Mouse (Mus musculus): ENCODE results near the gene 5330417H12Rik. TPM values are rescaled to one million over a fixed set of nuclear protein-coding genes. Genes with fewer than 3 reads are reported as not detected.
A peak's percentile ranks its signal among the peaks of the same experiment; 100 is the strongest.

The 5330417H12Rik gene
- total RNA-seq, 2 experiments from 2014 or later = not detected

GRCm38 (mm10) chr7:107628383-107628782 lies 3.4 kb upstream of the 5330417H12Rik start:
- no peak for DNase-seq (ENCODE audit: low spot score in 2 of 2)

- no peak for DNase-seq (ENCODE audit: low spot score in 2 of 2)
These were observed 820 bp upstream of the 5330417H12Rik start for GRCm38 (mm10) chr7:107625781-107626180.

GRCm38 (mm10) chr7:107624432-107624831 lies 529 bp downstream of the 5330417H12Rik start:
- no peak for DNase-seq (ENCODE audit: low spot score in 2 of 2)

DNA sequence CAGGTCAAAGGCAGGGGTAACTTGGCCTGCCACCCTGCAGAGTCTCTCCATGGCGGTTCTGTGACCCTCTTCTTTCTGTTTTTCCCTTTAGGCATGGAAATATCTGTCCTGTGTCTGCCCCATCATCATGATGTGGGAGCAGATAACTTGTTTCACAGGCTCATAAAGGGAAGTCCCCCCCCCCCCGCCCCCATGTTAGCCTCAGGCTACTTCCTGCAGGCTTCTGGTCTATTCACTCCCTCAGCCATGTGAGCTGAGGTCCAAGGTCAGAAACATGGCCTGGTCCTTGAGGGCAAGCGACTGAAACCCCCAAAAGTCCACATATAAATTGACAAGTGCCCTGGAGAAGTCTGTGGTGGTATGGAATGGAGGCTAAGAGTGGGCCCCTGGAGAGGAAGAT lies 4.8 kb downstream of the 5330417H12Rik start:
- DNase-seq (ENCODE audit: low spot score in 2 of 2) = no peak

DNA sequence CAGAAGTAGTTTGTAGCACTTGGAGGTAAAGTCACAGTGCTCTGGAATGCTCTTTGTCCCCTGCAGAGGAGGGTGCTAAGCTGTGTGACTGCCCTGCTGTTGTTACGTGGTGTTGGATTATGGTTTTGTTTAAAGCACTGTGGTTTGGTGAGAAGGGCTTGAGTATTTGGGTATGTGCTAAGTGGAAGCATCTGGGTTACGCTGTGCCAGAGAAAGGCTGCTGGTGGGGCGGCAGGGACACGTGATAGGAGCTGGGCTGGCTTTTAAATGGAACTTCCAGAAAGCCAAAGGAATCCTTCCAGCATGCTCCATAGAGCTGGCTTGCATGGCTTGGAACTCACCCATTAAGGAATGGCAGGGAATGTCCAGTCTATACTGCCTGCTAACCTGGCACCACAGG lies 5.7 kb downstream of the 5330417H12Rik start:
- no peak for DNase-seq (ENCODE audit: low spot score in 2 of 2)

DNA sequence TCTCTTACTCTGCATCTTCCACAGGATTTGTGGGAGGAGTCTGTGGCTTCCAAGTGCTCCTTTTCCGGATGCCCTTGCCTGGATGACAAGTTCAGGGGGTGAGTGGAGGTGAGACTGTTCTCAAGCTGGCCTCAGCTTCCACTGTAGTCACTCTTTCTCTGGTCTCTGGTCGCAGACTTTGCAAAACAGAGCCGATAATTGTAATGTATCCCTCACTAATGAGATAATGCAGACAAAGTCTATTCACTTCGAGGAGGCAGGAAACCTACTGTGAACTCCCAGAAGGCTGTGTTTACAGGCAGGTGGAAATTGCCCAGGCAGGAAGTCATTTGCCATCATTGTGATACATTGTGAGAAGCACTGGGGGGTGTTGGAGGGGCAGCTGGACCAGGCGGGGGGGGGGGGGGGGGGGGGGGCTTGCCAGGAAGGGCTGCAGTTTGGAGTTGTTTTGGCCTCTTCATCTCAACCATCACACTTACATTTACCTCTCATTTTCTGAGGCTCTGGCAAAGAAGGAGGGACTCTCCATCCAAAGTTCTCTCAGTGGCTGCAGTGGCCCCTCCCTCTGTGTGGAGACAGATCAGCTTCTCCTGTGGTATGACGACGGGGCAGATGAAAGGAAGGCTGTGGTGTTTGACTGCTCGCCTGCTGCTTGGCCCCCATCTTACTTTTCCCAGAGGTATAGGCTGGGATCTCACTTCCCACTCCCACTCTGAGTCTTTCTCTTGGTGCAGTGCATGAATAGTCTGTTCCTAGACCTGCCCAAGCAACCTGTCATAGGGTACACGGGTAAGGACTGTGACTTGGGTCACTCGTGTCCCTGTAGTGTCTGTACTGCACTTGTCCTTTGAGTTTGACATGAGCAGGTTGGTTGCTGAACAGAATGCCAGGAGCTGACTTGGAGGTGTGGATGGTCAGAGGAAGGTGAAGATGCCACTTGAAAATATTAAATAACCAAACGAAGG lies 6.7 kb downstream of the 5330417H12Rik start:
- DNase-seq (ENCODE audit: low spot score in 2 of 2) = no peak

DNA sequence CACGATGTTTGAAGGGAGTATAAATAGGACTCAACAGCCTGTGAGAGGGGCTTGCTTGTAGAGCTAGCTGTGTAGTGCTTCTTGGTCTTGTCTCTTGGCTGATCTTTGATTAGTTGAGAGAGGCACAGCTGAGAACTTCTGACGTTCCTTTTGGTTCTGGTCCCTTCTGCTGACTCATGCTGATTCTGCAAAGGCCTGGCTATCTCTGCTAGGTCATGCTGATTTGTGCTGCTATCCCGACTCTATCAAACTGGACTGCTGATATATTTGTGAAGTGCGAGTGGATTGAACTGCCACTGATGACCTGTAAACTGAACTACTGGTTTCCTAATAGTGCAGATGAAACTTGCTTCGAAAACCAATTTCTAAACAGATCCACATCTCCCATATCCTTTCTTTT lies 14.1 kb downstream of the 5330417H12Rik start:
- DNase-seq (ENCODE audit: low spot score in 2 of 2) = no peak

DNA sequence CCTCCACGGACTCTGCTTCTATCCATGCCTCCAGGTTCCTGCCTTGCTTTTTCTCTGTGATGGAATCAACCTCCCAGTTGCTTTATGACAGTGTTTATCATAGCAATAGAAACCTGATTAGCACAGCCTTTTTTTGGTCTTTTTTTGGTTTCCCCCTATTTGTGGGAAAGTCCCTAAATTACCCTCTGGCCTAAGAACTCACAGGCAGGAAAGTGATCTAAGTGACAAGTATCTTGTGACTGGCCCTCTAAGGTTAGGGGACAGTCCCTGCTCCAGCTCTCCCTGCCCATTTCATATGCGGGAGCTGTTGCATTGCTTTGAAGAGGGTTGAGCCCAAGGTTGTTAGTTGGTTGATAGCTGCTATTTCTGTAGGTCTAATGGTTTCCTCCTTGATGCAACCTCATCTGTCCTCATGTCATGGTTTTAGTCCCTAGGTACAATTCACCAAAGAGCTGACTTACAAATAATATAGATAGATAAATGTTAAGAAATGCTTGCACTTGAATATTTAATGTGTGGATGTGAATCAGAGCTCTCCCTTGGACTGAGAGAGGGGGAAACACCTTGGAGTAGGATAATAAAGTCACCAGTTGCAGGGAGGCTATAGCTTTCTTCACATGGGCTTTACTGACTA lies 15.2 kb downstream of the 5330417H12Rik start:
- DNase-seq (ENCODE audit: low spot score in 2 of 2) = no peak

GRCm38 (mm10) chr7:107607766-107608165 lies 17.2 kb downstream of the 5330417H12Rik start:
- no peak for DNase-seq (ENCODE audit: low spot score in 2 of 2)

DNA sequence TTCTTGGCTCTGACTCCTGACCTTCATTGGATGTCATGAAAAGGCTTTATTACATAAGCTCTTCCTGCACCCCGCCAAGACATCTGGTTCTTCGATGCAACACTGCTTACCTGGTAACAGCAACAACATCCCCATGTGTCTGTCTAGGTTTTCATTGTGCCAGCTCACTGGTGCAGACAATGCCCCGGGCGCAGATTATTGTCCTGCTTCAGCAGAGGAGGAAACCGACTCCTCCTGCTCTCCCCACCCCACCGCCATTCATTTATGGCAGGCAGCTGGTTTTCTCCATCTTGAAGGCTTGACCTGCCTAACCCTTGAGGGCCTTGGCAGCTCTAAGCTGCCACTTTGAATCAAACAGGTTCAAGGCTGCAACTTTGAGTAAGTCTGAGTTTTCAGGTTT lies 22.0 kb downstream of the 5330417H12Rik start:
- DNase-seq (ENCODE audit: low spot score in 2 of 2) = no peak

GRCm38 (mm10) chr7:107602505-107602904 lies 22.5 kb downstream of the 5330417H12Rik start:
- no peak for DNase-seq (ENCODE audit: low spot score in 2 of 2)

GRCm38 (mm10) chr7:107600651-107601050 lies 24.3 kb downstream of the 5330417H12Rik start:
- no peak for DNase-seq (ENCODE audit: low spot score in 2 of 2)

GRCm38 (mm10) chr7:107597956-107598355 lies 27.0 kb downstream of the 5330417H12Rik start:
- no peak for DNase-seq (ENCODE audit: low spot score in 2 of 2)

GRCm38 (mm10) chr7:107596753-107597152 lies 28.2 kb downstream of the 5330417H12Rik start:
- no peak for DNase-seq (ENCODE audit: low spot score in 2 of 2)

- no peak for DNase-seq (ENCODE audit: low spot score in 2 of 2)
These were observed 29.5 kb downstream of the 5330417H12Rik start for GRCm38 (mm10) chr7:107595426-107595825.

GRCm38 (mm10) chr7:107594857-107595402 lies 30.0 kb downstream of the 5330417H12Rik start, which contains the start of gene Ppfibp2:
Gene Ppfibp2 (plus strand): TSS chr7:107595207.
- DNase-seq (ENCODE audit: low spot score in 2 of 2) = peak; percentile 85 to 89

- peak; percentile 39 to 61 for DNase-seq (ENCODE audit: low spot score in 2 of 2)
These were observed 30.6 kb downstream of the 5330417H12Rik start for GRCm38 (mm10) chr7:107594325-107594856.

GRCm38 (mm10) chr7:107593904-107594303 lies 31.1 kb downstream of the 5330417H12Rik start:
- no peak for DNase-seq (ENCODE audit: low spot score in 2 of 2)

DNA sequence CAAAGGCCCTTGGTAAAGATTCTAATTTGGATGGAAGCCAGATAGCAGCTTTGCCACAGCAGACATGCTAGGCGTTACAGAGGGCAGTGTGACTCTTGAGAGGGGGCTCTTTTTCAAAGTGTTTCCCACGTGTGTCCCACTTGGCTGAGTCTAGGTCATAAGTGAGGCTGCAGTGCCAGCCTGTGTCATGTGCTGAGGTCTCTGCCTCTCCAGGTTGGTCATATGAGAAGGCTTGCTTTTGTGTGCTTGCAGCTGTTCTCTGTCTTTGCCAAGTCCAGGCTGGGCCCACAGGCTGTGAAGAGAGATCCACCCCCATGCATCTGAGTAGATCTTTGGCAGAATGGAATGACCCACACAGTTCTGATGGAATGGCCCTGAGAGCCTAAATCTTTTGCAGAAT lies 32.3 kb downstream of the 5330417H12Rik start:
- no peak for DNase-seq (ENCODE audit: low spot score in 2 of 2)

- DNase-seq (ENCODE audit: low spot score in 2 of 2) = no peak
These were observed 50.7 kb downstream of the 5330417H12Rik start for GRCm38 (mm10) chr7:107574276-107574675.
